Mouse (Mus musculus) bone marrow macrophage, adult 2 months (primary cell): ENCODE measurements around the gene Ankrd36. TPM values are rescaled to one million over a fixed set of nuclear protein-coding genes. Genes with fewer than 3 reads are reported as not detected.

ENCODE experiments used
- H3K27ac ChIP-seq: 2 replicates; pipeline ENCODE4 v1.5.1; 2012; ENCODE audit warnings: low read depth, low read length; ENCODE audit not compliant: insufficient read depth
- H3K4me1 ChIP-seq: 2 replicates; pipeline ENCODE4 v1.6.1; 2012; ENCODE audit warnings: low read length; ENCODE audit not compliant: control insufficient read depth, insufficient read depth
- H3K4me3 ChIP-seq: 2 replicates; pipeline ENCODE4 v1.5.1; 2012; ENCODE audit warnings: mild to moderate bottlenecking, low read length, moderate library complexity; ENCODE audit not compliant: insufficient read depth
- CTCF ChIP-seq: IDR thresholded peaks from 2 replicates; pipeline ENCODE4 v1.5.1; 2012; ENCODE audit warnings: low read depth, mild to moderate bottlenecking, low read length, moderate library complexity
- POLR2A ChIP-seq: IDR thresholded peaks from 2 replicates; pipeline ENCODE4 v1.6.1; 2012; ENCODE audit warnings: mild to moderate bottlenecking, low read depth, low read length, borderline replicate concordance
- polyA plus RNA-seq: library from polyadenylated mRNA; stranded (reverse); fragments of >200 nt; gene quantifications from 2 replicates; pipeline ENCODE4 v1.2.4, GENCODE M21; 2012; ENCODE audit not compliant: missing spikeins, insufficient read depth, insufficient read length

Gene Ankrd36
- polyA plus RNA-seq, 1 experiment, result not detected

GRCm38 (mm10) chr11:5545457-5545856 is 24.0 kb upstream of the Ankrd36 start:
- peaks cover 25% of the 10 kb centered on the region for H3K4me1 ChIP-seq
- H3K27ac ChIP-seq, result peak overlapping the region; percentile 71
- H3K4me3 ChIP-seq, result no peak overlapping the region
- TF ChIP-seq POLR2A (no peak), CTCF (no peak)

DNA sequence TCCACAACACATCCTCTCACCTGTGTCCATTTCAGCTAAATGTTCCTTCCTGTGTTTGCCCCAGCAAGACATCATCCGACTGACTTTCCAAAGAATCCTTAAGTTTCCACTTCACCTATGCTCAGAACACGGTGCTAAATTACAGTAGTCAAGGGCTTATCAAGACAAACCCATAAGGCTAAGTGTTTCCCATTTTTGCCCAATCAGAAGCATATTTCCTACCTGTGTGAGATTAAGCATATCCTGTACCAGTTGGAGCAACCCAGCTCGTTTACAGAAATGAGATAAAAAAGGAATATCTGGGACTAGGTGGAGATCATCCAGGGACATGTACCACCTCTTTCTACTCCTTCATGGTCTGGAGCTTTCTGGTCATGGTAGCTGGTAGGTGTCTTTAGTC is 22.8 kb upstream of the Ankrd36 start:
- TF ChIP-seq CTCF, result no peak
- no peak for TF ChIP-seq POLR2A
- no peak overlapping the region for H3K4me3 ChIP-seq
- H3K4me1 ChIP-seq, result peaks cover 20% of the 10 kb centered on the region
- no peak overlapping the region for H3K27ac ChIP-seq

DNA sequence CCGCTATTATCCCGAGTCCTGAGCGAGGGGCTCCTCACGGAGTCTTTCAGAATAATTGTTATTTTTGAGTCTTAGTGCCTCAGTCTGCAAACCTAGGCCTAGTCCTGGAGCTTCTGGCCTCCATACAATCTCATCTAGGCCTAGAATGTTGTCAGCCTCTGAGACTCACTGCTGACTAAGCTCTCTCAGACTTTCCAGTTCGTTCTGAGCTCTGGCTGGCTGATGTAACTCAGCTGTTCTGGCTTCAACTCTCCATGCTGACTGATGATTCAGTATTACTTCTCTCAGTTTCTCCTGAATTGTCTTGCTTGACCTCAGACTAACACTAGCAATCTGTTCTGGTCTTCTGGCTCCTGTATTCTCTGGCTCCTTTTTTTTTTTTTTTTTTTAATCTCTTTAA is 18.1 kb upstream of the Ankrd36 start:
- no peaks in the 10 kb centered on the region for H3K4me1 ChIP-seq
- no peak overlapping the region for H3K4me3 ChIP-seq
- no peak for TF ChIP-seq POLR2A
- TF ChIP-seq CTCF, result no peak
- H3K27ac ChIP-seq, result no peak overlapping the region

GRCm38 (mm10) chr11:5551931-5552330 is 17.6 kb upstream of the Ankrd36 start:
- no peak overlapping the region for H3K4me3 ChIP-seq
- H3K27ac ChIP-seq, result no peak overlapping the region
- H3K4me1 ChIP-seq, result no peaks in the 10 kb centered on the region
- TF ChIP-seq POLR2A (no peak), CTCF (no peak)

DNA sequence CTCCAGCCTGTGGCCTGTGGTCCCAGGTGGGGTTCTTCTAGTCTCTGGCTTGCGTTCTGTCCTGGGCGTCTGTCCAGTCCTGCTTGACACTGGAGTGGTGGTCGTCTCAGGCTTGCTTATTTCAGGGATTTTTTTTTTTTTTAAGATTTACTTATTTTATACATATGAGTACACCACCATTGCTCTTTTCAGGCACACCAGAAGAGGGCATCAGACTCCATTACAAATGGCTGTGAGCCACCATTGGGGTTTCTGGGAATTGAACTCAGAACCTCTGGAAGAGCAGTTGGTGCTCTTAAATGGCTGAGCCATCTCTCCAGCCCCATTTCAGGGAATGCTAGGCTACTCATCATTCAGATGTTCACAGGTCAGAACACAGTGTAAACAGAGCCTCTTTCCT is 9.2 kb upstream of the Ankrd36 start:
- no peak overlapping the region for H3K27ac ChIP-seq
- no peak for TF ChIP-seq CTCF
- no peak for TF ChIP-seq POLR2A
- peaks cover 12% of the 10 kb centered on the region for H3K4me1 ChIP-seq
- no peak overlapping the region for H3K4me3 ChIP-seq

GRCm38 (mm10) chr11:5562625-5563268 is 6.7 kb upstream of the Ankrd36 start:
- no peak overlapping the region for H3K27ac ChIP-seq
- TF ChIP-seq POLR2A (no peak), CTCF (no peak)
- no peak overlapping the region for H3K4me3 ChIP-seq
- peaks cover 25% of the 10 kb centered on the region for H3K4me1 ChIP-seq

GRCm38 (mm10) chr11:5563898-5564297 is 5.6 kb upstream of the Ankrd36 start:
- Histone ChIP-seq H3K4me1 (peaks cover 29% of the 10 kb centered on the region), H3K4me3 (no peak overlapping the region)

GRCm38 (mm10) chr11:5565596-5565995 is 3.9 kb upstream of the Ankrd36 start:
- Histone ChIP-seq H3K4me1 (peaks cover 29% of the 10 kb centered on the region), H3K4me3 (no peak overlapping the region), H3K27ac (peak overlapping the region; percentile 59)
- TF ChIP-seq POLR2A, result no peak
- TF ChIP-seq CTCF, result no peak

More at GRCm38 (mm10) chr11:5563898-5564297, 5.6 kb upstream of the Ankrd36 start:
- TF ChIP-seq CTCF, result no peak
- TF ChIP-seq POLR2A, result no peak
- H3K27ac ChIP-seq, result no peak overlapping the region

GRCm38 (mm10) chr11:5566506-5566905 is 3.0 kb upstream of the Ankrd36 start:
- TF ChIP-seq POLR2A, result no peak
- no peak for TF ChIP-seq CTCF
- no peak overlapping the region for H3K4me3 ChIP-seq
- H3K27ac ChIP-seq, result peak overlapping the region; percentile 1; the same call in 1 of the 2 replicates
- peaks cover 29% of the 10 kb centered on the region for H3K4me1 ChIP-seq

GRCm38 (mm10) chr11:5567654-5568053 is 1.8 kb upstream of the Ankrd36 start:
- no peak overlapping the region for H3K4me3 ChIP-seq
- peaks cover 29% of the 10 kb centered on the region for H3K4me1 ChIP-seq
- no peak overlapping the region for H3K27ac ChIP-seq
- TF ChIP-seq POLR2A, result no peak
- no peak for TF ChIP-seq CTCF

GRCm38 (mm10) chr11:5568082-5568481 is 1.4 kb upstream of the Ankrd36 start:
- TF ChIP-seq POLR2A, result no peak
- TF ChIP-seq CTCF, result no peak
- no peak overlapping the region for H3K27ac ChIP-seq
- H3K4me1 ChIP-seq, result peaks cover 29% of the 10 kb centered on the region
- no peak overlapping the region for H3K4me3 ChIP-seq
